Mouse (Mus musculus): ENCODE results near the gene Rnf128. TPM values are rescaled to one million over a fixed set of nuclear protein-coding genes. Genes with fewer than 3 reads are reported as not detected.

The Rnf128 gene
- not detected in 4 replicates for total RNA-seq (2023; ENCODE audit: inconsistent age)

DNA sequence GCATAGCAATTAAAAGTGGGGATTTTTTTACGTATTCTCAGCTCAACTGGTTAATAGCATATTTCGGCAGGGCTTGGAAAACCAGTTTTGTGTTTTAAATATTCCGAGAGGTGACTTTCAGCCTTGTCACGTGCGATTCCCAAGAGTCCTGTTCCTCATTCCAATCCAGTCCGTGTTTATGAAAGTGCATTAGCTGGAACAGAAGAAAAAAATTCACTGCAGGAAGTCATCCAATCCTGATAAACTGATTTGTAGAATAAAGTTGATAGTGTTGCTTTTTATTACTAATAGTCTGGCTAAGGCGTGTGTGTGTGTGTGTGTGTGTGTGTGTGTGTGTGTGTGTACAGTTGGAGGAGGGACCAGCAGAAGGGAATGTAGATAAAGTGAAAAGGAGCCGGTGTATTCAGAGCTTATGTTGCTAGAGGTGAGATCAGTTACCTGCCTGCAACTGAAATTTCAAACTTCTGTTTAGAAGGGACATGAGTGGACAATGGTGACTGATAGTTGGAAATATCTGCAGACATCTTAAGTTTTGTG, at the start of gene Rnf128:
TSS of gene Rnf128 (plus strand) at position 392 of the 537 bp plus-strand sequence.

DNA sequence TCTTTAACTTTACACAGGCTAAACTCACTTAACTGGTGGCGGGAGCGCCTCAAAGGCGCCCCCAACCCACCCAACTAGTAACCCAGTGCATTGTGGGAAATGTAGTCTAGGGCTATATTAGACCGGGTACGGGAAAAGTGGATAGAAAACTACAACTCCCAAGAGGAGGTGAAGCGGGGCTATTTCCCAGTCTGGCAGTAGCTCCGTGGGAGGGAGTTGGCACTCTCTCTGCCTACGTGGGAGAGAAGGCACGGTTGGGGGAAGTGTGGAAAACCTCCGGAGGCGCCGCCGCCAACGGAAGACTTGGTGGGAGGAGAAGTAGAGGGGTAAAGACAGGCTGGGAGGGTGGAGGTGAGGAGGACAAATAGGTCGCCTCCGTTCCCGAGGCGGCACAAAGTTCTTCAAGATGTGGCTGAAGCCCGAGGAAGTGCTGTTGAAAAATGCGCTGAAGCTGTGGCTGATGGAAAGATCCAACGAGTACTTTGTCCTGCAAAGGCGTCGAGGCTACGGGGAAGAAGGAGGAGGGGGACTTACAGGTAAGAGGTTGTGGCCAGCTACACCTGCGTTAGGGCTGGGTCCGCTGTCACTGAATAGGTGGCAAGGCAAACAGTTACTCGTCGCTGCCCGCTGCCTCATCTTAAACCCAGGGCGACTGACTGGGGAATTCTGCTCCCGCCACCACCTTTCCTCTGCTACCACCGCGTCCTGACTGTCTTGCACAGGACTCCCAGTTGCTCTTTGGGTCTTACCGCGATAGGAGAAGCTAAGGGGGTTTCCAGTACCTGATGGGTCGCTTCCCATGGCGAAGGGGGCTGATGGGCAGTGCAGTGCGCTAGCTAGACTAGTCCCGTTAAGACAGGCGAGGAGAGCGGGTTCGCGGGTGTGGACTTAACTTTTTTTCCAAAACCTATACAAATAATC, 121.9 kb downstream of the Rnf128 start, which contains the start of gene Tbc1d8b:
TSS of gene Tbc1d8b (plus strand) at position 222 of the 921 bp plus-strand sequence.

DNA sequence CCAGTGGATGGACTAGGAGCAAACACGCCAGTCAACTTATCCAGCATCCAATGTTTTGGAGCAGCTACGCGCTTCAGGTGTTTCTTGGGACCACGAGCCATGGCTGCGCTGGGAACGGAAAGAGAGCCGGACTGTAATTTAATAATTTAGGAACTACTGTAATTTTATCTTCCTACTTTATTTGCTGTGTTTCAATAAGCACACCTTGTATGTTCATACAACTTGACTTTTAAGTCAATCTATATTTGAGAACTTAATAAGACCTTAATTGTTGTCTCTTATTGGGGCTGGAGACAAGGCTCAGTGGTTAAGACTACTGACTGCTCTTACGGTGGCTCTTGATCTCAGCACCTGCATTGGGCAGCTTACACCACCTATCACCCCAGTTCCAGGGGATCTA, 151.3 kb downstream of the Rnf128 start, which contains the start of gene Gm15013:
TSS of gene Gm15013 (minus strand) at position 101 of the 400 bp plus-strand sequence.

Other genes with a start within 250 kb of the Rnf128 start
- gene Trap1a, start 229.6 kb upstream of the Rnf128 start, total RNA-seq (2023; ENCODE audit: inconsistent age), result not detected in 4 replicates
- not detected in 4 replicates for gene D330045A20Rik, start 82.9 kb upstream of the Rnf128 start, total RNA-seq (2023; ENCODE audit: inconsistent age)
- gene Tbc1d8b, start 121.7 kb downstream of the Rnf128 start, total RNA-seq (2023; ENCODE audit: inconsistent age), result 5.8 to 7.9 TPM (median 6.8 TPM) in 4 replicates
- gene Gm15013, start 151.2 kb downstream of the Rnf128 start, total RNA-seq (2023; ENCODE audit: inconsistent age), result not detected in 4 replicates
- not detected in 4 replicates for gene Ripply1, start 219.0 kb downstream of the Rnf128 start, total RNA-seq (2023; ENCODE audit: inconsistent age)
- gene Cldn2, start 237.5 kb downstream of the Rnf128 start, total RNA-seq (2023; ENCODE audit: inconsistent age), result not detected in 4 replicates